Mouse (Mus musculus) liver, postnatal 0 days (tissue): Measurements from ENCODE around the gene Slc6a20a. TPM values are rescaled to one million over a fixed set of nuclear protein-coding genes. Genes with fewer than 3 reads are reported as not detected.

Experiments
- ATAC-seq: fragments of 200-750 bp; cut with Nextera tagmentation; 2 replicates; pipeline ENCODE4 v1.8.0; 2017; ENCODE audit warnings: mild to moderate bottlenecking, moderate library complexity
- DNase-seq: peaks from one replicate; pipeline ENCODE4 v3.0.0-alpha.2; 2016
- H3K27ac ChIP-seq: fragments of 300-500 bp; sonication (generic); 2 replicates; pipeline ENCODE4 v1.5.1; 2014; ENCODE audit warnings: antibody characterized with exemption, moderate library complexity, mild to moderate bottlenecking, low read depth
- H3K27me3 ChIP-seq: fragments of 300-500 bp; sonication (generic); 2 replicates; pipeline ENCODE4 v1.6.1; 2014; ENCODE audit warnings: low read length, control low read depth, mixed read lengths; ENCODE audit not compliant: insufficient read depth
- H3K36me3 ChIP-seq: fragments of 300-500 bp; sonication (generic); replicated peaks from 2 replicates; pipeline ENCODE4 v1.6.1; 2014; ENCODE audit warnings: mild to moderate bottlenecking, control low read depth, low read length, moderate library complexity, mixed read lengths; ENCODE audit not compliant: insufficient read depth
- H3K4me1 ChIP-seq: fragments of 300-500 bp; sonication (generic); 2 replicates; pipeline ENCODE4 v1.6.1; 2014; ENCODE audit warnings: antibody characterized with exemption, mild to moderate bottlenecking, control low read depth; ENCODE audit not compliant: insufficient read depth
- H3K4me2 ChIP-seq: fragments of 300-500 bp; sonication (generic); 2 replicates; pipeline ENCODE4 v1.6.1; 2014; ENCODE audit warnings: low read depth, mild to moderate bottlenecking, low read length, moderate library complexity, mixed read lengths
- H3K4me3 ChIP-seq: fragments of 300-500 bp; sonication (generic); 2 replicates; pipeline ENCODE4 v1.5.1; 2014; ENCODE audit warnings: low read depth, low read length
- H3K9ac ChIP-seq: fragments of 300-500 bp; sonication (generic); replicated peaks from 2 replicates; pipeline ENCODE4 v1.6.1; 2014; ENCODE audit warnings: mild to moderate bottlenecking, moderate library complexity
- H3K9me3 ChIP-seq: fragments of 300-500 bp; sonication (generic); 2 replicates; pipeline ENCODE4 v1.6.1; 2016; ENCODE audit warnings: mild to moderate bottlenecking, control low read depth, low read length, mixed read lengths
- CTCF ChIP-seq: sonication (generic); IDR thresholded peaks from 2 replicates; pipeline ENCODE4 v1.5.1; 2016; ENCODE audit warnings: antibody characterized with exemption, low read depth
- EP300 ChIP-seq: IDR thresholded peaks from 2 replicates; pipeline ENCODE4 v1.6.1; 2016; ENCODE audit warnings: antibody characterized with exemption, low read depth, mild to moderate bottlenecking
- WGBS: fragments of 180-500 bp; shearing (Covaris S2); extraction: QIAGEN DNeasy Blood & Tissue Kit; methylation state at CpG from one replicate; pipeline ENCODE4 v1.1.7; 2014; ENCODE audit not compliant: insufficient replicate concordance; 5-methylcytosine and 5-hydroxymethylcytosine counted together
- polyA plus RNA-seq: library from polyadenylated mRNA; unstranded; fragments of >200 nt; fragmentation: Nextera tagmentation; extraction: Ambion mirVana; gene quantifications from 2 replicates; pipeline ENCODE4 v1.2.1, GENCODE M21; 2015

Gene Slc6a20a
- polyA plus RNA-seq, 1 experiment from 2014 or later: 2.3 TPM

GRCm38 (mm10) chr9:123709226-123709625 lies 30.5 kb upstream of the Slc6a20a start:
- 44% methylated on average over 2 of the region's 2 CpGs for WGBS
- TF ChIP-seq EP300 (no peak), CTCF (peak; percentile 46)
- H3K4me1 ChIP-seq: no peaks in the 10 kb centered on the region

GRCm38 (mm10) chr9:123701822-123702221 lies 23.1 kb upstream of the Slc6a20a start:
- Histone ChIP-seq H3K27ac (peak overlapping the region; percentile 60), H3K4me3 (no peak overlapping the region)

More at GRCm38 (mm10) chr9:123709226-123709625, 30.5 kb upstream of the Slc6a20a start:
- no peak for ATAC-seq
- H3K36me3 ChIP-seq: peaks cover 14% of the 10 kb centered on the region
- no peaks in the 10 kb centered on the region for H3K9me3 ChIP-seq
- H3K4me2 ChIP-seq: no peak overlapping the region
- no peak for DNase-seq
- H3K27ac ChIP-seq: no peak overlapping the region
- no peak overlapping the region for H3K9ac ChIP-seq
- no peak overlapping the region for H3K4me3 ChIP-seq
- H3K27me3 ChIP-seq: no peaks in the 10 kb centered on the region

DNA sequence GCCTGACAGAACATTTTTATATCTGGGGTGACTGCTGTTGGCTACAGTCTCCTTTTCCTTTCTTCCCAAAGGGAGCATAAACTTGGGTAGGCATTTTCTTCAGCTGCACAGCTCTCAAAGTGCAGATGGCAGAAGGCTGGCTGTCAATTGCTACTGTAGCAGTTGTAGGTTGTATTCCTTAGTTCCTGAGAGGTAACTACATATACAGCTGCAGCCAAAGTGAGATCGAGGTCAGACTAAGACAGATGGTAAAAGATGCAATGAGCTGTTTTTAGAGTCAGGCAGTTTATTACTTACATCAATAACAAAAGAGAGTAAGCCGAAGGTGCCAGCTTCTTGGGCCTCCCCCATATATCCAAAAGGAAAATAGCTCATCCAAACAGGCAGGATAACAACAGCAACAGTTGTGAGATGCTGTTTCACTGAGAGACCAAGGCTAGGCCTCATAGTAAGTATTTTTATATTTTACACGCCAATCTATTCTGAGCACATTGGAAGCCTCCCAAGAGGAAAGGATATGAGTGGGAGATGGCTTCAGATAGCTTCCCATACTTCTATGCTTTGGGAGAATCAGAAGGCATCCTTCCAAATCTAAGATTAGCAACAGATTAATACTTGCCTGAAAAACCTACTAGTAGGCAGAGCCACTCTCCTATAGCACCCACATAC lies 17.1 kb upstream of the Slc6a20a start:
- no peak for ATAC-seq
- WGBS: 83% methylated on average over 3 of the region's 3 CpGs

More at GRCm38 (mm10) chr9:123701822-123702221, 23.1 kb upstream of the Slc6a20a start:
- Histone ChIP-seq H3K27me3 (no peaks in the 10 kb centered on the region), H3K9ac (no peak overlapping the region), H3K4me1 (no peaks in the 10 kb centered on the region; the same call in 1 of the 2 replicates), H3K36me3 (peaks cover 12% of the 10 kb centered on the region), H3K4me2 (peak overlapping the region; percentile 23; the same call in 1 of the 2 replicates), H3K9me3 (no peaks in the 10 kb centered on the region)
- peak; percentile 95 for TF ChIP-seq EP300
- no peak for TF ChIP-seq CTCF
- DNase-seq (peak; percentile 19), ATAC-seq (peak; percentile 99)
- 56% methylated on average over 5 of the region's 5 CpGs for WGBS

GRCm38 (mm10) chr9:123688227-123688626 lies 9.5 kb upstream of the Slc6a20a start:
- no peaks in the 10 kb centered on the region for H3K27me3 ChIP-seq
- H3K9ac ChIP-seq: no peak overlapping the region
- H3K4me1 ChIP-seq: no peaks in the 10 kb centered on the region
- no peaks in the 10 kb centered on the region for H3K36me3 ChIP-seq
- ATAC-seq (no peak), DNase-seq (no peak)
- no peak overlapping the region for H3K4me3 ChIP-seq
- no peak overlapping the region for H3K4me2 ChIP-seq
- H3K9me3 ChIP-seq: no peaks in the 10 kb centered on the region
- 45% methylated on average over 1 of the region's 1 CpGs for WGBS
- TF ChIP-seq EP300: no peak
- no peak for TF ChIP-seq CTCF
- H3K27ac ChIP-seq: no peak overlapping the region

More for the DNA sequence above, 17.1 kb upstream of the Slc6a20a start:
- Histone ChIP-seq H3K9ac (no peak overlapping the region), H3K4me2 (no peak overlapping the region), H3K27me3 (no peaks in the 10 kb centered on the region), H3K4me3 (no peak overlapping the region), H3K4me1 (no peaks in the 10 kb centered on the region), H3K9me3 (no peaks in the 10 kb centered on the region), H3K27ac (no peak overlapping the region), H3K36me3 (peaks cover 8% of the 10 kb centered on the region; the same call in 1 of the 2 replicates)
- DNase-seq: no peak
- TF ChIP-seq EP300 (no peak), CTCF (no peak)

GRCm38 (mm10) chr9:123686206-123686605 lies 7.5 kb upstream of the Slc6a20a start:
- H3K27ac ChIP-seq: no peak overlapping the region
- TF ChIP-seq EP300 (no peak), CTCF (no peak)
- no peak overlapping the region for H3K4me3 ChIP-seq
- H3K4me1 ChIP-seq: no peaks in the 10 kb centered on the region
- H3K27me3 ChIP-seq: 0 out of 2 replicates have a peak, but pooled peaks cover under 1% of the 10 kb centered on the region
- H3K36me3 ChIP-seq: no peaks in the 10 kb centered on the region
- ATAC-seq (no peak), DNase-seq (no peak)
- no peak overlapping the region for H3K9ac ChIP-seq
- no peaks in the 10 kb centered on the region for H3K9me3 ChIP-seq
- no peak overlapping the region for H3K4me2 ChIP-seq
- 71% methylated on average over 5 of the region's 5 CpGs for WGBS

GRCm38 (mm10) chr9:123683704-123684103 lies 5.0 kb upstream of the Slc6a20a start:
- Histone ChIP-seq H3K4me3 (no peak overlapping the region), H3K4me2 (no peak overlapping the region), H3K36me3 (no peaks in the 10 kb centered on the region), H3K4me1 (peaks cover 4% of the 10 kb centered on the region; the same call in 1 of the 2 replicates), H3K9me3 (no peaks in the 10 kb centered on the region), H3K9ac (no peak overlapping the region), H3K27ac (no peak overlapping the region), H3K27me3 (peaks cover 20% of the 10 kb centered on the region)
- DNase-seq (no peak), ATAC-seq (no peak)
- 31% methylated on average over 3 of the region's 3 CpGs for WGBS
- no peak for TF ChIP-seq CTCF
- TF ChIP-seq EP300: no peak
